Mouse (Mus musculus) midbrain, postnatal 0 days (tissue): ENCODE measurements around the gene Eif2b1. TPM values are rescaled to one million over a fixed set of nuclear protein-coding genes. Genes with fewer than 3 reads are reported as not detected.
A peak's percentile ranks its signal among the peaks of the same experiment; 100 is the strongest.
"Not testable (repeated sequence)": the region's sequence is repeated elsewhere in the genome, so short reads cannot be mapped to it uniquely, and the experiment has no call there.

Source experiments
- ATAC-seq: fragments of 200-750 bp; cut with Nextera tagmentation; 2 replicates; pipeline ENCODE4 v1.8.0; 2017; ENCODE audit warnings: moderate number of reproducible peaks, mild to moderate bottlenecking, moderate TSS enrichment, moderate library complexity; ENCODE audit not compliant: low FRiP score
- DNase-seq: peaks from one replicate; pipeline ENCODE4 v3.0.0-alpha.2; 2015; ENCODE audit warnings: low spot score
- H3K27ac ChIP-seq: fragments of 300-500 bp; sonication (generic); 2 replicates; pipeline ENCODE4 v1.5.1; 2014; ENCODE audit warnings: low read depth, mild to moderate bottlenecking, low read length, mixed read lengths
- H3K27me3 ChIP-seq: fragments of 300-500 bp; sonication (generic); 2 replicates; pipeline ENCODE4 v1.6.1; 2014; ENCODE audit warnings: low read length, control low read depth, mixed read lengths; ENCODE audit not compliant: insufficient read depth
- H3K36me3 ChIP-seq: fragments of 300-500 bp; sonication (generic); 2 replicates; pipeline ENCODE4 v1.6.1; 2014; ENCODE audit warnings: low read length, control low read depth, mixed read lengths; ENCODE audit not compliant: insufficient read depth
- H3K4me1 ChIP-seq: fragments of 300-500 bp; sonication (generic); 2 replicates; pipeline ENCODE4 v1.6.1; 2014; ENCODE audit warnings: mild to moderate bottlenecking, control low read depth, antibody characterized with exemption, low read length, mixed read lengths; ENCODE audit not compliant: insufficient read depth
- H3K4me2 ChIP-seq: fragments of 300-500 bp; sonication (generic); 2 replicates; pipeline ENCODE4 v1.6.1; 2014; ENCODE audit warnings: low read depth, mild to moderate bottlenecking, low read length, mixed read lengths; ENCODE audit not compliant: poor library complexity, severe bottlenecking
- H3K4me3 ChIP-seq: fragments of 300-500 bp; sonication (generic); 2 replicates; pipeline ENCODE4 v1.5.1; 2014; ENCODE audit warnings: low read depth, mild to moderate bottlenecking, low read length, moderate library complexity
- H3K9ac ChIP-seq: fragments of 300-500 bp; sonication (generic); replicated peaks from 2 replicates; pipeline ENCODE4 v1.6.1; 2014; ENCODE audit warnings: mild to moderate bottlenecking, low read length, moderate library complexity, mixed read lengths; ENCODE audit not compliant: poor library complexity, severe bottlenecking
- H3K9me3 ChIP-seq: fragments of 300-500 bp; sonication (generic); 2 replicates; pipeline ENCODE4 v1.6.1; 2016; ENCODE audit warnings: low read length, control low read depth
- CTCF ChIP-seq: IDR thresholded peaks from 2 replicates; pipeline ENCODE4 v1.5.1; 2016; ENCODE audit warnings: antibody characterized with exemption, mild to moderate bottlenecking
- WGBS: fragments of 180-500 bp; shearing (Covaris S2); extraction: QIAGEN DNeasy Blood & Tissue Kit; methylation state at CpG from one replicate; pipeline ENCODE4 v1.1.7; 2014; 5-methylcytosine and 5-hydroxymethylcytosine counted together
- polyA plus RNA-seq: library from polyadenylated mRNA; unstranded; fragments of >200 nt; fragmentation: Nextera tagmentation; extraction: Ambion mirVana; gene quantifications from 2 replicates; pipeline ENCODE4 v1.2.1, GENCODE M21; 2015
- total RNA-seq: library from RNA; depleted of rRNA; stranded (reverse); fragments of >200 nt; gene quantifications from 2 replicates; pipeline ENCODE4 v1.2.3, GENCODE M21; 2014

Eif2b1 gene
- total and polyA plus RNA-seq, 2 experiments from 2014 or later, result 38.4 to 61.9 TPM

DNA sequence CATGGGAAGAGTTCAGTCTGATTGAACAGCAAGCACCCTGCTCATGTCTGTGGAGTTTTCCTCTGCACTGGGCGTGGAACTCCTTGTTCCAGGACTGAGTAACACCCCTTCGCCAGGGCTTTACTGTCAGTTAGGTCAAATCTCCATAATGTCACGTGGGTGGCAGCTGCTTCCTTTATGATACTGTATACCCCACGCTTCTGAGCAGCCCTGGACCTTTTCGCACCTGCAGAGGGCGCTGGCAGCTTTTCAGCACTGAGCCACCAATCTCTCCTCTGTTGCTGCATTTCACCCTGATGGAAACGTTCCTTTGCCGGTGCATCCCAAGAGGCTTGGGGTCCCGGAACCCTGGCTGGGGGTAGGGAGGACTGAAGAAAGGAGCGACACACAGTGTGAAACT, 32.0 kb upstream of the Eif2b1 start:
- 74% methylated on average over 10 of the region's 10 CpGs for WGBS
- peaks cover 35% of the 10 kb centered on the region for H3K36me3 ChIP-seq

GRCm38 (mm10) chr5:124605041-124605622, 26.2 kb upstream of the Eif2b1 start:
- Histone ChIP-seq H3K9me3 (no peaks in the 10 kb centered on the region), H3K36me3 (peaks cover 21% of the 10 kb centered on the region), H3K4me3 (no peak overlapping the region), H3K27ac (no peak overlapping the region), H3K4me1 (no peaks in the 10 kb centered on the region), H3K27me3 (no peaks in the 10 kb centered on the region), H3K9ac (no peak overlapping the region), H3K4me2 (no peak overlapping the region)
- TF ChIP-seq CTCF, result no peak
- 90% methylated on average over 17 of the region's 17 CpGs for WGBS
- DNase-seq (no peak), ATAC-seq (no peak)

More for the DNA sequence above, 32.0 kb upstream of the Eif2b1 start:
- Histone ChIP-seq H3K4me2 (no peak overlapping the region), H3K9ac (no peak overlapping the region), H3K27ac (no peak overlapping the region), H3K4me3 (no peak overlapping the region), H3K4me1 (no peaks in the 10 kb centered on the region), H3K9me3 (no peaks in the 10 kb centered on the region), H3K27me3 (no peaks in the 10 kb centered on the region)
- DNase-seq (no peak), ATAC-seq (no peak)
- peak; percentile 26; the same call in 1 of the 2 replicates for TF ChIP-seq CTCF

DNA sequence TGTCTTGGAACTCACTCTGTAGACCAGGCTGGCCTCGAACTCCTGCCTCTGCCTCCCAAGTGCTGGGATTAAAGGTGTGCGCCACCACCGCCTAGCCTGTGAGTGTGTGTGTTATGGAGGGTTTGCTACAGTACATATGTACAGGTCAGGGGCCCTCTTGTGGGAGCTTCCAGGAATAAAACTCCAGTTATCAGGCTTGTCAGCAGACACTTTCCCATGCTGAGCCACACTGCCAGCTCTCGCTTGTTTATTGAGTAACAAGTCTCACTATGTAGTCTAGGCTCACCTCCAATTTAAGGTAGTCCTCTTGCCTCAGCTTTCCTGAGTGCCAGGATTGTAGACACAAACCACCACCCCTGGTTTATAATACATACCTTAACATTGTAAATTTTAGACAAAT, 25.4 kb upstream of the Eif2b1 start:
- H3K36me3 ChIP-seq, result peaks cover 21% of the 10 kb centered on the region
- no peak for TF ChIP-seq CTCF
- no peak overlapping the region for H3K27ac ChIP-seq
- H3K4me2 ChIP-seq, result no peak overlapping the region
- H3K9me3 ChIP-seq, result no peaks in the 10 kb centered on the region
- H3K4me3 ChIP-seq, result no peak overlapping the region
- 91% methylated on average over 4 of the region's 4 CpGs for WGBS
- H3K27me3 ChIP-seq, result no peaks in the 10 kb centered on the region
- no peaks in the 10 kb centered on the region for H3K4me1 ChIP-seq
- ATAC-seq (no peak), DNase-seq (no peak)
- H3K9ac ChIP-seq, result no peak overlapping the region

- DNase-seq, result peak; percentile 64
- Histone ChIP-seq H3K27me3 (no peaks in the 10 kb centered on the region), H3K27ac (no peak overlapping the region), H3K36me3 (peaks cover 7% of the 10 kb centered on the region), H3K4me1 (peaks cover 2% of the 10 kb centered on the region; the same call in 1 of the 2 replicates), H3K9me3 (no peaks in the 10 kb centered on the region), H3K4me2 (no peak overlapping the region), H3K9ac (no peak overlapping the region), H3K4me3 (no peak overlapping the region)
- 72% methylated on average over 5 of the region's 5 CpGs for WGBS
- TF ChIP-seq CTCF, result peak; percentile 79
- no peak for ATAC-seq
Measured at GRCm38 (mm10) chr5:124602349-124602748, 23.4 kb upstream of the Eif2b1 start.

- peaks cover 16% of the 10 kb centered on the region for H3K36me3 ChIP-seq
- not testable (repeated sequence) for H3K4me1 ChIP-seq, H3K9me3 ChIP-seq, H3K9ac ChIP-seq, H3K27ac ChIP-seq, H3K4me3 ChIP-seq, H3K4me2 ChIP-seq, DNase-seq, ATAC-seq, H3K27me3 ChIP-seq
- WGBS, result 62% methylated on average over 8 of the region's 8 CpGs
Measured at GRCm38 (mm10) chr5:124599726-124600125, 20.8 kb upstream of the Eif2b1 start.

DNA sequence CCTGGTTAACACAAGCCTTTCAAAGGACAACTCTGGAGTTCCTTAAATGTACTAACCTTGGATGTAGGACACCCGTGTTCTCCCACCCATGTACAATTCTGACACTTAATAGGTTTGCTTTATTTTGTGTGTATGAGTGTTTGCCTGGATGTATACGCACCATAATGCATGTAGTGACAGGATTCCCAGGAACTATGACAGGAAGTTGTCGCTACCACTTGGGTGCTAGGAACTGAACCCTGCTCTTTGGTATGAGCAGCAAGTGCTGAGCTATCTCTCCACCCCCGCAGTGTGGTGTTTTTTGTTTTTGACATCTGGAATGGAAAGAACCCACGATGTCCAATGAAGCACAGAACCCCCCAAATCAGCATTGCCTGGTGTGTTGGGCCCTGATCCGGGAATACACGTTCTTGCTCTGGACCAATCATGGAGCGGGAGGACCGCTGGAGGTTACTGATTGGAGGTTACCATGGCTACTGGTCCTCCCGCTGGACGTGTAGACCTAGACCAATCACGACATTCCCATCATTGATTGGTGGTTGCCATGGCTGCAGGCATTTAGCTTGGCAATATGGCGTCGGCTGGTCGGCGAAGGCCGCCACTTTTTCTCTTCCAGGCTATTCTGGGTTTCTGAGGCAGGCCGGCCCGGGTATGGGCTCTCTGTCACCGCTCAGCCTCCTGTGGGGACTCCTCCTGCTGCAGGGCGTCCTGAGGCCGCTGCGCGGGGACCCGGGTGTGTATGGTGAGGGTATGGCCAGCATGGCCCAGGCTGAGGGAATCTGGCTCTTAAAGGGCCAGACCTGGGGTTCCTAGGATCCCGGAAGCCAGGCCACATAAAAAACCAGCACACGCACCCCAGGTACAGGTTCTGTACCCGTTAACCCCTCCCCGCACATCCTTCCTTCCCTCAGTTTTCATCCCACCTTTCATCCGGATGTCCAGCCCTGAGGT, 19.6 kb upstream of the Eif2b1 start:
- peak overlapping the region; percentile 65 for H3K27ac ChIP-seq
- DNase-seq, result peak; percentile 99
- no peaks in the 10 kb centered on the region for H3K27me3 ChIP-seq
- peak overlapping the region; percentile 63 for H3K9ac ChIP-seq
- ATAC-seq, result peak; percentile 100
- H3K4me1 ChIP-seq, result peaks cover 2% of the 10 kb centered on the region; the same call in 1 of the 2 replicates
- no peaks in the 10 kb centered on the region for H3K9me3 ChIP-seq
- H3K4me3 ChIP-seq, result peak overlapping the region; percentile 72
- H3K36me3 ChIP-seq, result peaks cover 28% of the 10 kb centered on the region
- H3K4me2 ChIP-seq, result peak overlapping the region; percentile 92
- 5% methylated on average over 30 of the region's 30 CpGs for WGBS
- no peak for TF ChIP-seq CTCF
